Mouse (Mus musculus) olfactory bulb, adult 2 months (tissue): ENCODE measurements around the gene Ighmbp2.

ENCODE experiments used
- CTCF ChIP-seq: fragments of 200-500 bp; IDR thresholded peaks from 2 replicates; pipeline ENCODE4 v1.5.1; 2012; ENCODE audit warnings: low read depth, mild to moderate bottlenecking, low read length, moderate library complexity; ENCODE audit not compliant: insufficient read depth
- POLR2A ChIP-seq: fragments of 200-500 bp; IDR thresholded peaks from 2 replicates; pipeline ENCODE4 v1.6.1; 2012; ENCODE audit warnings: mild to moderate bottlenecking, low read depth, low read length, moderate library complexity; ENCODE audit not compliant: insufficient read depth

DNA sequence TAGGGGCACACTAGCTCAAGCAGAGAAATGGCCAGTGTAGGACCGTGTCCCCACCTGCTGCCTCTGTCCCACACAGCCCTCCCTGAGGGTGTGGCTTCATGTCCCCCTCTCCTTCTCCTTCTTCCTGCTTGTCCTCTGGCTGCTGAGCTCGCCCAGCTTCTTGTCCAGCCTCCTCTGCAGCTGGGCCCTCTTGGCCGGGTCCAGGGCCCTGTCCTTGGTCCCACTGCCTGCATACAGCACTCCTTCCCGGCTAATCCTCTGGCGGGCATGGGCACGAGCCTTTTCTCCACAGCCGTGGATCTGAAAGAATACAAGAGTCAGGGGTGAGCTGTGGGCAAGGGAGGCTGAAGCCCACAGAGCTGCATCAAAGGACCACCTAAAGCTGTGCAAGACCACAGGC, 21.5 kb downstream of the Ighmbp2 start:
- TF ChIP-seq CTCF (no peak), POLR2A (no peak)
